Mouse (Mus musculus): ENCODE measurements around the gene Trim43b. TPM values are rescaled to one million over a fixed set of nuclear protein-coding genes. Genes with fewer than 3 reads are reported as not detected.
"Not testable (repeated sequence)": the region's sequence is repeated elsewhere in the genome, so short reads cannot be mapped to it uniquely, and the experiment has no call there.

The Trim43b gene
- polyA plus RNA-seq (2016; fragmentation: Nextera tagmentation; extraction: Ambion mirVana): not detected in 2 replicates

DNA sequence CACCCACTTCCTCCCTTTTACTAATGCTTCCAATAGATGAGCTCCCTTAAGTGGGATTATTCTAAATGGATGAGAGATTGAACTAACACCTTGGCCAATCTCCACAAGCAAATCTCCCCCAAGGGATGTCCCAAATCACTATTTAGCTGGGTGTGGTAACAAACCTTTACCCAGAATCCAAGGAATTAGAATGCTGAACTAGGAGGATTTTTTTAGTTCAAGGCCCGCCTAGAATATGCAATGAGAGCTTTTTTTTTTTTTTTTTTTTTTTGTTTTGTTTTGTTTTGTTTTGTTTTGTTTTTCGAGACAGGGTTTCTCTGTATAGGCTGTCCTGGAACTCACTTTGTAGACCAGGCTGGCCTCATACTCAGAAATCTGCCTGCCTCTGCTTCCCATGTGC lies at the start of gene Trim43b:
Gene Trim43b (minus strand): TSS at position 101 of the 400 bp plus-strand sequence.
- not testable (repeated sequence) for H3K27ac ChIP-seq; H3K36me3 ChIP-seq; H3K9ac ChIP-seq; H3K9me3 ChIP-seq; H3K4me1 ChIP-seq; H3K27me3 ChIP-seq (replicated peaks); H3K4me2 ChIP-seq (replicated peaks); H3K4me3 ChIP-seq; ATAC-seq (ENCODE audit: low FRiP score, low read depth)
- 93% methylated on average over 2 of the region's 2 CpGs for WGBS

DNA sequence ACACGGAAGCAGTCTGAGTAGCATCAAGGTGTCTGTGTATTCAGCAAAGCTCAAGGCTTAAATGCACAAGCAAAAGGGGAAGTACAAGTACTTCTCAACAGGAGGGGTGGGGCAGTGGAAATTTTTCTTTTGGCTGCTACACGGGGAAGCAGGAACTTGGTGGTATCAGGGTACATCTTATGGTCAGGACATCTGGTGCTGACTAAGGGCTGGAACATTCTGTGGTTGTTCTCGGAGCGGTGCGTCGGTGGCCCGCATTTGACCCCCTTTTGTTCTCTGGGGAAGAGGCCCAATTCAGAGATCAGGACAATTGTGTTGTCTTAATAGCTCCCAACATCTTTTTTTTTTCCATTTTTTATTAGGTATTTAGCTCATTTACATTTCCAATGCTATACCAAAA lies 11.9 kb upstream of the Trim43b start:
- not testable (repeated sequence) for ATAC-seq (ENCODE audit: low FRiP score, low read depth); H3K4me1 ChIP-seq; H3K36me3 ChIP-seq; H3K9ac ChIP-seq; H3K27me3 ChIP-seq (replicated peaks); H3K27ac ChIP-seq; H3K4me3 ChIP-seq; H3K4me2 ChIP-seq (replicated peaks); H3K9me3 ChIP-seq
- WGBS: 92% methylated on average over 7 of the region's 7 CpGs

DNA sequence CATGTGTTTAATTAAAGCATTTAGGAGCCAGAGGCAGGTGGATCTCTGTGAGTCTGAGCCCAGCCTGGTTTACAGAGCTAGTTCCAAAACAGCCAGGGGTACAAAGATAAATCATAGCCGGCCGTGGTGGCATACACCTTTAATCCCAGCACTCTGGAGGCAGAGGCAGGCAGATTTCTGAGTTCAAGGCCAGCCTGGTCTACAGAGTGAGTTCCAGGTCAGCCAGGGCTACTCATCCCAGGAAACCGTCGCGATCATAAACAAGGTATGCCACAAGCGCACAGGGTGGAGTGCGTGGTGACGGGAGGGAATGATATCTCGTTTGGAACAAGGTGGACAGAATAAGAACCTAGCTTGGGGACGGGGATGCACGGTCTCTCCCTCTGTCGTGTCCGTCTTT lies 5.9 kb downstream of the Trim43b start:
- H3K4me3 ChIP-seq; H3K36me3 ChIP-seq; ATAC-seq (ENCODE audit: low FRiP score, low read depth); H3K9ac ChIP-seq; H3K4me2 ChIP-seq (replicated peaks); H3K27ac ChIP-seq; H3K27me3 ChIP-seq (replicated peaks); H3K4me1 ChIP-seq; H3K9me3 ChIP-seq: not testable (repeated sequence)
- 96% methylated on average over 13 of the region's 13 CpGs for WGBS

DNA sequence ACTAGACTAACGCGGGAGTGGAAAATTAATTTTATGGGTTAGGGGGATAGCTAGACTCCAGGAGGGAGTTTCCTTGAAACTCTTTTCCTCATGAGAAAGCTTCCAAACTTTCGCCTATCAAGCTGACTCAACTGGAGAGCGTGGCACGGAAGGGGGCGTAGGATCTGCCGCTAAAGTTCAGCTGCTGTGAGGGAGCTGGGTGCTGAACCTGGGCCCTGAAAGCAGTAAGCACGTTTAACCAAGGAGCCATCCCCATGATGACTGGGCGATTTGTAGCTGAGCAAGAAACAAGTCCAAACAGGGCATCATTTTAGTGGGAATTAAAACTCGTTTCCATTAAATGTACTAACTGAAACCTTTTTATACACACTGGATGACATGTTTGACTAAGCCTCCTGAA lies 13.0 kb downstream of the Trim43b start:
- H3K9me3 ChIP-seq; H3K36me3 ChIP-seq; ATAC-seq (ENCODE audit: low FRiP score, low read depth); H3K4me3 ChIP-seq; H3K4me1 ChIP-seq; H3K27me3 ChIP-seq (replicated peaks); H3K4me2 ChIP-seq (replicated peaks); H3K9ac ChIP-seq; H3K27ac ChIP-seq: not testable (repeated sequence)
- 86% methylated on average over 10 of the region's 10 CpGs for WGBS

GRCm38 (mm10) chr9:89076508-89076907 lies 16.1 kb downstream of the Trim43b start:
- not testable (repeated sequence) for H3K27ac ChIP-seq; H3K27me3 ChIP-seq (replicated peaks); ATAC-seq (ENCODE audit: low FRiP score, low read depth); H3K4me1 ChIP-seq; H3K9ac ChIP-seq; H3K36me3 ChIP-seq; H3K4me2 ChIP-seq (replicated peaks); H3K4me3 ChIP-seq; H3K9me3 ChIP-seq
- WGBS: 88% methylated on average over 2 of the region's 5 CpGs

DNA sequence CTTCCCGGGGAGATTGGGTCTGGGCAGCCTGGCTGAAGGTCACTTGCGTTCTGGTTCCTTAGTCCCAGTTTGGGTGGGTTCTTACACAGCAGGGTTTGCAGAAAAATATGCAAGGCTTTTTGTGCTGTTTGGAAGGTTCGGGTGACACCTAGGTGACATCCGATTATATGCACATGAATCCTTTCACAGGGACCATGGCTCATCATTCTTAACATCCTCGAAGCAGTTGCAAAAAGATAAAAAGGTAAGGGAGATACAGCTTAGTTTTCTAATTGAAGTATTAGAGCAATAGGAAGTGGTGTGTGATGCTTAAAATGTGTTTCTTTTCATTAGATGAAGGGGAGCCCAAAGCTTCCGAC lies 25.5 kb downstream of the Trim43b start:
- H3K9ac ChIP-seq; H3K9me3 ChIP-seq; H3K4me1 ChIP-seq; H3K4me2 ChIP-seq (replicated peaks); H3K4me3 ChIP-seq; H3K27me3 ChIP-seq (replicated peaks); H3K36me3 ChIP-seq; H3K27ac ChIP-seq: not testable (repeated sequence)
- 0 out of 2 replicates have a peak, but pooled peaks have one; percentile 11 for ATAC-seq (ENCODE audit: low FRiP score, low read depth)
- WGBS: 96% methylated on average over 4 of the region's 6 CpGs

- not testable (repeated sequence) for H3K9ac ChIP-seq; H3K9me3 ChIP-seq; H3K4me1 ChIP-seq; H3K27ac ChIP-seq; H3K27me3 ChIP-seq (replicated peaks); H3K36me3 ChIP-seq
- ATAC-seq (ENCODE audit: low FRiP score, low read depth): peak; percentile 100
- 69% methylated on average over 41 of the region's 44 CpGs for WGBS
- Histone ChIP-seq H3K4me3 (0 out of 2 replicates have a peak overlapping the region, but pooled peaks have one; percentile 7), H3K4me2 (replicated peaks) (peak overlapping the region; percentile 36)
Measured at GRCm38 (mm10) chr9:89066378-89067142, 26.1 kb downstream of the Trim43b start.

Other genes starting within 250 kb of the Trim43b start
- gene Bcl2a1a, start 135.9 kb downstream of the Trim43b start, polyA plus RNA-seq (2016; fragmentation: Nextera tagmentation; extraction: Ambion mirVana): not detected in 2 replicates
- gene Bcl2a1b, start 106.4 kb upstream of the Trim43b start, polyA plus RNA-seq (2016; fragmentation: Nextera tagmentation; extraction: Ambion mirVana): 1.0 TPM in 1 of 2 replicates, not detected in the other
- gene Gm29094, start 106.5 kb upstream of the Trim43b start, polyA plus RNA-seq (2016; fragmentation: Nextera tagmentation; extraction: Ambion mirVana): 0.70 TPM in 1 of 2 replicates, not detected in the other
- 17.1 and 18.0 TPM in 2 replicates for gene Mthfs, start 117.8 kb upstream of the Trim43b start, polyA plus RNA-seq (2016; fragmentation: Nextera tagmentation; extraction: Ambion mirVana)